Mouse (Mus musculus): ENCODE data around the gene AL731706.1. TPM values are rescaled to one million over a fixed set of nuclear protein-coding genes. Genes with fewer than 3 reads are reported as not detected.

Gene AL731706.1
- polyA plus RNA-seq, 1 experiment = 31.1 TPM

GRCm38 (mm10) chr2:136834715-136835075, 56.5 kb downstream of the AL731706.1 start:
- Histone ChIP-seq H3K27me3 (ENCODE audit: control insufficient read depth, insufficient read depth, insufficient read length) (no peaks in the 10 kb centered on the region), H3K4me3 (ENCODE audit: insufficient read depth, poor library complexity, severe bottlenecking) (no peak overlapping the region), H3K79me3 (ENCODE audit: low read depth) (no peaks in the 10 kb centered on the region), H3ac (ENCODE audit: control insufficient read depth, insufficient read length, low read depth) (no peak overlapping the region), H3K79me2 (ENCODE audit: control insufficient read depth, insufficient read depth) (no peaks in the 10 kb centered on the region), H3K36me3 (ENCODE audit: control insufficient read depth, insufficient read depth) (no peaks in the 10 kb centered on the region)
- TF ChIP-seq MYOG (IDR thresholded peaks at IDR 0.05; ENCODE audit: control insufficient read depth, extremely low read depth, insufficient read length) = no peak

- H3K27me3 ChIP-seq (ENCODE audit: control insufficient read depth, insufficient read depth, insufficient read length) = no peaks in the 10 kb centered on the region
- H3K79me2 ChIP-seq (ENCODE audit: control insufficient read depth, insufficient read depth) = no peaks in the 10 kb centered on the region
- no peak overlapping the region for H3K4me3 ChIP-seq (ENCODE audit: insufficient read depth, poor library complexity, severe bottlenecking)
- H3K36me3 ChIP-seq (ENCODE audit: control insufficient read depth, insufficient read depth) = no peaks in the 10 kb centered on the region
- H3K79me3 ChIP-seq (ENCODE audit: low read depth) = no peaks in the 10 kb centered on the region
- no peak for TF ChIP-seq MYOG (IDR thresholded peaks at IDR 0.05; ENCODE audit: control insufficient read depth, extremely low read depth, insufficient read length)
- TF ChIP-seq MAX (IDR thresholded peaks at IDR 0.05) = no peak
- TF ChIP-seq FOSL1 (IDR thresholded peaks at IDR 0.05; ENCODE audit: insufficient read depth, low read length, poor library complexity, severe bottlenecking) = no peak
- TF ChIP-seq USF1 (IDR thresholded peaks at IDR 0.05; ENCODE audit: low read depth) = no peak
- no peak for TF ChIP-seq CEBPB (IDR thresholded peaks at IDR 0.05; ENCODE audit: low read depth)
- no peak for TF ChIP-seq CTCF (IDR thresholded peaks at IDR 0.05; ENCODE audit: control insufficient read depth, insufficient read depth, insufficient read length)
- no peak for TF ChIP-seq MYOD1 (IDR thresholded peaks at IDR 0.05; ENCODE audit: control insufficient read depth, insufficient read length, low read depth)
- H3ac ChIP-seq (ENCODE audit: control insufficient read depth, insufficient read length, low read depth) = no peak overlapping the region
Observed at GRCm38 (mm10) chr2:136833976-136834714, 57.0 kb downstream of the AL731706.1 start.

GRCm38 (mm10) chr2:136832936-136833335, 58.3 kb downstream of the AL731706.1 start:
- H3ac ChIP-seq (ENCODE audit: control insufficient read depth, insufficient read length, low read depth) = no peak overlapping the region
- TF ChIP-seq MYOD1 (IDR thresholded peaks at IDR 0.05; ENCODE audit: control insufficient read depth, insufficient read length, low read depth) (no peak), MAX (IDR thresholded peaks at IDR 0.05) (no peak), CEBPB (IDR thresholded peaks at IDR 0.05; ENCODE audit: low read depth) (no peak)
- H3K79me2 ChIP-seq (ENCODE audit: control insufficient read depth, insufficient read depth) = no peaks in the 10 kb centered on the region
- H3K27me3 ChIP-seq (ENCODE audit: control insufficient read depth, insufficient read depth, insufficient read length) = no peaks in the 10 kb centered on the region
- H3K79me3 ChIP-seq (ENCODE audit: low read depth) = no peaks in the 10 kb centered on the region
- H3K4me3 ChIP-seq (ENCODE audit: insufficient read depth, poor library complexity, severe bottlenecking) = no peak overlapping the region
- H3K36me3 ChIP-seq (ENCODE audit: control insufficient read depth, insufficient read depth) = no peaks in the 10 kb centered on the region

Other genes starting within 250 kb of the AL731706.1 start
- not detected for gene Snap25, start 177.9 kb downstream of the AL731706.1 start, polyA plus RNA-seq (2012; fragmentation: generic; extraction: Trizol)
- 11.8 TPM for gene AL731706.2, start 5.7 kb downstream of the AL731706.1 start, polyA plus RNA-seq (2012; fragmentation: generic; extraction: Trizol)
- 1.1 TPM for gene Slx4ip, start 171 bp downstream of the AL731706.1 start, polyA plus RNA-seq (2012; fragmentation: generic; extraction: Trizol)
- 5.2 TPM for gene Mkks, start within 50 bp of the AL731706.1 start, polyA plus RNA-seq (2012; fragmentation: generic; extraction: Trizol)
- 4.0 TPM for gene Jag1, start 225.3 kb upstream of the AL731706.1 start, polyA plus RNA-seq (2012; fragmentation: generic; extraction: Trizol)